Mouse (Mus musculus) hindbrain, embryonic 14.5 days (tissue): ENCODE data around the gene Dmrt2. TPM values are rescaled to one million over a fixed set of nuclear protein-coding genes. Genes with fewer than 3 reads are reported as not detected.

Experiments
- ATAC-seq: fragments of 200-750 bp; cut with Nextera tagmentation; 2 replicates; pipeline ENCODE4 v1.8.0; 2017; ENCODE audit warnings: moderate number of reproducible peaks, mild to moderate bottlenecking, moderate TSS enrichment, moderate library complexity; ENCODE audit not compliant: low FRiP score
- DNase-seq: peaks from one replicate; pipeline ENCODE4 v3.0.0-alpha.2; 2015; ENCODE audit warnings: low spot score
- H3K27ac ChIP-seq: fragments of 300-500 bp; sonication (generic); 2 replicates; pipeline ENCODE4 v1.5.1; 2014; ENCODE audit warnings: mild to moderate bottlenecking, moderate library complexity
- H3K27me3 ChIP-seq: fragments of 300-500 bp; sonication (generic); 2 replicates; pipeline ENCODE4 v1.6.1; 2014; ENCODE audit warnings: mild to moderate bottlenecking, low read length, mixed read lengths; ENCODE audit not compliant: control insufficient read depth, insufficient read depth
- H3K36me3 ChIP-seq: fragments of 300-500 bp; sonication (generic); replicated peaks from 2 replicates; pipeline ENCODE4 v1.6.1; 2014; ENCODE audit not compliant: control insufficient read depth, insufficient read depth
- H3K4me1 ChIP-seq: fragments of 300-500 bp; sonication (generic); replicated peaks from 2 replicates; pipeline ENCODE4 v1.6.1; 2014; ENCODE audit warnings: antibody characterized with exemption, low read length, mixed read lengths; ENCODE audit not compliant: control insufficient read depth, insufficient read depth
- H3K4me2 ChIP-seq: fragments of 300-500 bp; sonication (generic); replicated peaks from 2 replicates; pipeline ENCODE4 v1.6.1; 2014; ENCODE audit warnings: mild to moderate bottlenecking, moderate library complexity
- H3K4me3 ChIP-seq: fragments of 300-500 bp; sonication (generic); replicated peaks from 2 replicates; pipeline ENCODE4 v1.5.1; 2014; ENCODE audit warnings: mild to moderate bottlenecking, low read length
- H3K9ac ChIP-seq: fragments of 300-500 bp; sonication (generic); 2 replicates; pipeline ENCODE4 v1.6.1; 2014
- H3K9me3 ChIP-seq: fragments of 300-500 bp; sonication (generic); 2 replicates; pipeline ENCODE4 v1.6.1; 2016; ENCODE audit warnings: low read length; ENCODE audit not compliant: control insufficient read depth
- WGBS: fragments of 180-500 bp; shearing (Covaris S2); extraction: QIAGEN DNeasy Blood & Tissue Kit; methylation state at CpG from one replicate; pipeline ENCODE4 v1.1.7; 2014; 5-methylcytosine and 5-hydroxymethylcytosine counted together
- polyA plus RNA-seq: library from polyadenylated mRNA; unstranded; fragments of >200 nt; fragmentation: Nextera tagmentation; extraction: Ambion mirVana; gene quantifications from 2 replicates; pipeline ENCODE4 v1.2.1, GENCODE M21; 2014

Gene Dmrt2
- polyA plus RNA-seq, 1 experiment from 2014 or later, result not detected

DNA sequence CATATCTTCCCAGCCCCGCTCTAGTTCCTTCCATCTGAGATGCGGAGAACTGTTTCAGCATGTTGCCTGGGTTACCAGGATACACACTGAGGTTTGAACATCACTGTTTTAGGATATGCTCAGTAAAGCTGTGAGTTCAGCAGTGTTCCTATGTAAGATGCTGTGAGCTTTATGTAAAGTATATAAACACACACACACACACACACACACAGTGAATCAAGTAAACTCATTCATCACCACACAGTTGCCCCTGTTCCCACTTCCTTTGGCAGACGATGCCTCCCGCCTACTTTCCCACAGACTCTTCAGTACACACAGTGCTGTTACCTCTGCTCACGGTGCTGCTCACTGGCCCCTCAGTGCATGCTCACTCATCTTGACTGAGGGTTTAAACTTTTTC lies 19.7 kb upstream of the Dmrt2 start:
- Histone ChIP-seq H3K27me3 (no peaks in the 10 kb centered on the region), H3K36me3 (no peaks in the 10 kb centered on the region), H3K9ac (no peak overlapping the region), H3K4me2 (no peak overlapping the region), H3K9me3 (no peaks in the 10 kb centered on the region), H3K4me3 (no peak overlapping the region), H3K27ac (no peak overlapping the region), H3K4me1 (no peaks in the 10 kb centered on the region)
- ATAC-seq, result no peak
- WGBS, result 73% methylated on average over 5 of the region's 5 CpGs
- DNase-seq, result no peak

GRCm38 (mm10) chr19:25654034-25654749 lies 18.0 kb upstream of the Dmrt2 start:
- DNase-seq (no peak), ATAC-seq (no peak; the same call in 1 of the 2 replicates)
- no peaks in the 10 kb centered on the region for H3K27me3 ChIP-seq
- 58% methylated on average over 12 of the region's 12 CpGs for WGBS
- no peak overlapping the region for H3K4me3 ChIP-seq
- no peak overlapping the region for H3K9ac ChIP-seq
- H3K4me1 ChIP-seq, result no peaks in the 10 kb centered on the region
- no peaks in the 10 kb centered on the region for H3K9me3 ChIP-seq
- H3K4me2 ChIP-seq, result no peak overlapping the region
- H3K36me3 ChIP-seq, result no peaks in the 10 kb centered on the region
- no peak overlapping the region for H3K27ac ChIP-seq

DNA sequence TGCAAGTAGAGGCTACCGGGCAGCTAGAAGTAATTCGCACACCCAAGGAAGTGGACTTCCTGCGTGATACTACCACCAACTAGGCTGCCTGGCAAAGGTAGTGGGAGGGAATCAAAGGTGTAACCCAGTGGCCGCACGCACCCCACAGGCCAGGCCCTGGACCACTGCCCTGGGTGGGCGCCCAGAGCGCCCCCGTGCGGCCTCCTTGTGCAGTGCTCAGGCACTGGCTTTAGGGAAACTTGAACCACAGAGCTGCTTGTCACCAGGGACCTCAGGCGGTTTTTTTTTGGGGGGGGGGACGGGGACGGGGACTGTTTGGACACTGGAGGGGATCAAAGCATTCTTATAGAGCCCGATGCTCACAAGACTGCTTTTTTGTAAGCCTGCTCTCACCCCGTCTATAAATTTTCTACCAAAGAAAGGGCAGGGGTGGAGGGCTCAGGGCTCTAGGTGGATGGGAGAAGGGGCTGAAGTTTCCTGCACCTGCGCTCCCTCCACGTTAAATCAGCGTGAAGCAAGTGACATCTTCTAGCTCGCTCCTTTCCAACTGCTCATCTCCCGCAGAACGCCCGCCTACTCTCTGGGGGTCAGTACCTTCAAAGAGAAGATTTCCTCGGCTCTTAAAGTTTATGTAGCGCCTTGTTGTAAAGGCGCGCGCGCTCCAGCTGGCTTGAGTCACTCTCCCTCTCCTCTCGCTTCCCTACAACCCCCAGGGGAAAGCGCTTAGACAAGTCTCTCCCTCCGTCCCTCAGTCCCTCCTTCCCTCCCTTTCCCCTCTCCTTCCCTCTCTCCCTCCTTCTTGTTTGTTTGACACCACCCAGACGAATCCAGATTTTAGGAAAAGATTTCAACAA lies 6.5 kb upstream of the Dmrt2 start:
- 0 out of 2 replicates have a peak overlapping the region, but pooled peaks have one; percentile 7 for H3K4me2 ChIP-seq
- ATAC-seq, result no peak
- H3K27ac ChIP-seq, result no peak overlapping the region
- WGBS, result 2% methylated on average over 31 of the region's 31 CpGs
- no peak for DNase-seq
- no peak overlapping the region for H3K4me3 ChIP-seq
- H3K27me3 ChIP-seq, result peaks cover 74% of the 10 kb centered on the region
- H3K9ac ChIP-seq, result no peak overlapping the region
- no peaks in the 10 kb centered on the region for H3K4me1 ChIP-seq
- no peaks in the 10 kb centered on the region for H3K36me3 ChIP-seq
- H3K9me3 ChIP-seq, result no peaks in the 10 kb centered on the region

DNA sequence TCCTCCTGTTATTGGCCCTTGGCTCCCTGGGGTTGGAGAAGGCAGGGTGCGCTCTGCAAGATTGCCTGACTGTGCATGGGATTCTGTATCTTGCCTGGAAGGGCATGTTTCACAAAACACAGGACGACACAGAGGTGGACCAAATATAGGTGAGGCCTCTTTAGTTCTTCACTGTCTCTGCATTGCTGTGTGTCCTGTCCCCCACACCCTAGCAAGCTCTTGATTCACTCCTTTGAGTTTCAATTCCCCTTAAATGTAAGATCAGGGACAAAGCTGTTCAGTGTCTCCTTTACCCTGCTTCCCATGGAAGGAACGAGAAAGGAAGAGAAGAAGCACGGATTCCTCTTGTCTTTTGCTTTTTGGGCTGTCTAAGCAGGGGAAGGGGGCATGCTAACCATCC lies 4.4 kb upstream of the Dmrt2 start:
- Histone ChIP-seq H3K4me2 (no peak overlapping the region), H3K9me3 (no peaks in the 10 kb centered on the region), H3K4me3 (no peak overlapping the region), H3K9ac (no peak overlapping the region), H3K4me1 (peaks cover 5% of the 10 kb centered on the region; the same call in 1 of the 2 replicates), H3K36me3 (no peaks in the 10 kb centered on the region), H3K27ac (no peak overlapping the region), H3K27me3 (peaks cover 89% of the 10 kb centered on the region)
- DNase-seq, result no peak
- 12% methylated on average over 4 of the region's 4 CpGs for WGBS
- no peak for ATAC-seq

DNA sequence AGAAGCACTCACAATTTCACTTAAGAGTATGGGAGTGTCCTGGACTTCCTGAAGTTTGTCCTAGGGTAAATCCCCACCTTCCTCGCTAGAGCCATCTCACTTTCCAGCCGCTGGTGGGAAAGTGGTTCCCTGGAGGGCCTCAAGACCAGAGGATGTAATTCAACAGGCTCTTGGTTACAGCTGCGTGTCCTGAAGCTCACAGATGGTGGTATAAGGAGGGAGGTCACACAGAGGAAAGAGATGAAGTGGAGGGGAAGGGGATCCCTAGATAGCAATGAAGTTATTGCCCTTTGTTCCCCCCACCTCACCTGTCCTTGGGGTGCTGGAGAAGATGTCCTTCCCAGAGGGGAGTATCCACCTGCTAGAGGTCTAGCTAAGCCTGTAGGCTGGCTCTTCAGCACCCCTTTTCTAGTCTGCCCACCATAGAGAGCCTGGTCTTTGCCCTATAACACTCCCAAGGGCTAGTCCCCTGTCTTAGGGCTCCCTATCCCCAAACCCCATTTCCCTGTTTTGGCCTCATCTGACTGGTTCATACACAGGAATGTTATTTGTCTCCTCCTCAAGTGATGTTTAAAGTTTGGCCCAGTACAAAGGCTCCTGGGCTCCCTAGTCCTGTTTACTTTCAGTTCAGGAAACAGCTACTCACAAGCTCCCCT lies 2.5 kb upstream of the Dmrt2 start:
- no peak for ATAC-seq
- H3K36me3 ChIP-seq, result no peaks in the 10 kb centered on the region
- no peak overlapping the region for H3K4me3 ChIP-seq
- H3K27ac ChIP-seq, result no peak overlapping the region
- no peak overlapping the region for H3K9ac ChIP-seq
- no peaks in the 10 kb centered on the region for H3K9me3 ChIP-seq
- peaks cover 12% of the 10 kb centered on the region for H3K4me1 ChIP-seq
- 4% methylated on average over 3 of the region's 3 CpGs for WGBS
- H3K4me2 ChIP-seq, result no peak overlapping the region
- H3K27me3 ChIP-seq, result peaks cover 97% of the 10 kb centered on the region
- no peak for DNase-seq

DNA sequence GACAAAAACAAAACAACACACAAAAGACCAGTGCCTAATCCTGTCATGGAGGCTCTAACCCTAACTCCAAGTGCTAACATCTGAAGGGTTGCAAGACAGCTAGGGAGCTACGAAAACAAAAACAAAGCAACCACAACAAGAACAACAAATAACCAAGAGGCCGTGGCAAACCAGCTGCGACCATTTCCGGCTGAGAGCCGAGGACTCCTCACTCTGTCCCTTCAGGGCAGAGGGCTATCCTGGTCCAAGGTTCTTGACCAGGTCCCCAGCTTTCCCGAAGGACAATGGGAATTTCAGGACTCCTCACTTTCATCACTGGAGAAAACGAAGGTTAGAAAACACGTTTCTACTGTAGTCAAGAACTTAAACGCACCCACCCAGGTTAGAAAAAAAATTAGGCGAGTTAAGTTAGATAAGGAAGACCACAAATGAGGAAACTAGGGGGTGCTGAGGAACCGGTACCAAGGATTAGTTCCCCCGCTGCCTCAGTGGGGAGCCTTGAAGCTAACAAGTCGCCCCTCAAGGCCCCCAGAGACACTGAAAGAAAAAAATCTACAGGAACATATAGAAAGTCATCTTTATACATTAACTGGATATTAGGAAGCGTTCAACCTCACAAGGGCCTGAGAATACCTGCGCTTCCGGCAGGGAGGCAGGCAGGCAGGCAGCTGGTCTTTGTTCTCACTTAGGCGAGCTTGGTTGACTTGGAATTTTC lies 1.5 kb upstream of the Dmrt2 start:
- no peak for DNase-seq
- ATAC-seq, result no peak
- Histone ChIP-seq H3K9ac (no peak overlapping the region), H3K27ac (no peak overlapping the region), H3K27me3 (peaks cover 97% of the 10 kb centered on the region), H3K4me1 (peaks cover 12% of the 10 kb centered on the region), H3K4me3 (no peak overlapping the region), H3K36me3 (no peaks in the 10 kb centered on the region), H3K9me3 (no peaks in the 10 kb centered on the region), H3K4me2 (no peak overlapping the region)
- WGBS, result 1% methylated on average over 17 of the region's 17 CpGs

- peaks cover 12% of the 10 kb centered on the region for H3K4me1 ChIP-seq
- peaks cover 97% of the 10 kb centered on the region for H3K27me3 ChIP-seq
- 1% methylated on average over 14 of the region's 14 CpGs for WGBS
- no peak for ATAC-seq
- H3K4me3 ChIP-seq, result peak overlapping the region; percentile 22
- H3K4me2 ChIP-seq, result peak overlapping the region; percentile 54
- no peak overlapping the region for H3K9ac ChIP-seq
- H3K27ac ChIP-seq, result no peak overlapping the region
- H3K9me3 ChIP-seq, result no peaks in the 10 kb centered on the region
- peak; percentile 26 for DNase-seq
- H3K36me3 ChIP-seq, result no peaks in the 10 kb centered on the region
These were observed 530 bp upstream of the Dmrt2 start for GRCm38 (mm10) chr19:25671681-25672080.

DNA sequence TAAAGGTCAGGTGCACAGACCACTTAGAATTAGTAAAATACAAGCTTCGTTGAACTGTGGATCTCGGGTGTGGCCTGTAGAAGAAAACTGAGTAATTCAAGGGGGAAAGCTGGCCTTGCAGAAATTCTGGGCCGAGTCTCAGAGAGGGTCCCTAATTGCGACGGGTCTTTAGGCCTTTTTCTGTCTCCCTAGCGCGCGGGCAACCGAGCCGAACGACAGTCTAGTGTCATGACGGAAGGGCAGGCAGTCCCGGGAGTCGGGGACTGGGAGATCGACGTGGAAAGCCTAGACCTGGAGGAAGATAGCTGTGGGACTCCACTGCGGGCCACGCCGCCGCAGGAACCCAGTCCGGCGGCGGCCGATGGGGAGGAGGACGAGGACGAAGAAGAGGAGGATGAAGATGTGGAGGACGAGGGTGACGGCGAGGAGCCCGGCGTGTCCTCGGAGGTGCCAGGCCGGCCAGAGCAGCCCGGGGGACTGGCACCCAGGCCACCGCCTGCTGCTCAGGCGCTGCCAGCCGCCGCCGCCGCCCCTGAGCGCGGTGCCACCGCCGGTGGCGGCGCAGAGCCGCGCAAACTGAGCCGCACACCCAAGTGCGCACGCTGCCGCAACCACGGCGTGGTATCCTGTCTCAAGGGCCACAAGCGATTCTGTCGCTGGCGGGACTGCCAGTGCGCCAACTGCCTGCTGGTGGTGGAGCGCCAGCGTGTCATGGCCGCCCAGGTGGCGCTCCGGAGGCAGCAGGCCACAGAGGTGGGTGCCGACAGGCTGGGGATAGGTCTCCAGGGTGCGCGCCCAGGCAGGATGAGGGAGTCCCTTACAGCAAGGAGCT lies 1.2 kb downstream of the Dmrt2 start:
- H3K27me3 ChIP-seq, result peaks cover 97% of the 10 kb centered on the region
- H3K9ac ChIP-seq, result no peak overlapping the region; the same call in 1 of the 2 replicates
- peak overlapping the region; percentile 30 for H3K4me3 ChIP-seq
- H3K27ac ChIP-seq, result no peak overlapping the region
- ATAC-seq, result no peak
- H3K4me1 ChIP-seq, result peaks cover 12% of the 10 kb centered on the region
- peak overlapping the region; percentile 48 for H3K4me2 ChIP-seq
- peak; percentile 29 for DNase-seq
- H3K9me3 ChIP-seq, result no peaks in the 10 kb centered on the region
- no peaks in the 10 kb centered on the region for H3K36me3 ChIP-seq
- WGBS, result under 1% methylated on average over 61 of the region's 66 CpGs
